Mouse (Mus musculus) small intestine, adult 2 months (tissue): ENCODE results near the gene Gm11627.

ENCODE experiments used
- CTCF ChIP-seq: fragments of 200-500 bp; IDR thresholded peaks from 2 replicates; pipeline ENCODE4 v1.5.1; 2012; ENCODE audit warnings: low read depth, mild to moderate bottlenecking, control low read depth, inconsistent platforms, low read length, moderate library complexity, mixed read lengths; ENCODE audit not compliant: insufficient replicate concordance, insufficient read length; ENCODE audit errors: extremely low read depth
- POLR2A ChIP-seq: fragments of 200-500 bp; IDR thresholded peaks from 2 replicates; pipeline ENCODE4 v1.6.1; 2012; ENCODE audit warnings: low read depth, mild to moderate bottlenecking, control low read depth, inconsistent platforms, low read length, moderate library complexity

- TF ChIP-seq POLR2A (no peak), CTCF (no peak)
Observed at GRCm38 (mm10) chr11:102599912-102600311, 20.7 kb upstream of the Gm11627 start.
